Mouse (Mus musculus) 416B (cell line): Measurements from ENCODE around the gene Acer3.

Experiments used
- DNase-seq: peaks from one replicate; pipeline ENCODE4 v3.0.0; 2011; ENCODE audit warnings: low read depth

Acer3 gene

DNA sequence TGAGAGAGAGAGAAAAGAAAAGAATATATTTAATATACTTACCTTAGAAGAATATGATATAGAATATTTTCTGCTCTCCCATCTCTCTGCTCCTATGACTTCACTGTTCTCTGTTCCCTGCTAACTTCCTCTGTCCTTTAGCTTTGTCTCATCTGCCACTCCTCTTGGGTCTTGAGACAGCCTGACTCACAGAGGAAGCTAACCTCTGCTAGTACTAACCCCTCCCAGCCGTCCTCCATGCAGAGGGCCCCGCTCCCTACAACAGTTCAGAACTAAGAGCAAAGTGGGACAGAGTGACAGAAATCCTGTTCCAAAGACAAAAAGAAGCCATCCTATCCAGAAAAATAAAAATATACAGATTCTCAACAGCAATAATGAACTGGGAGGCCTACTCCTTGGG, at the start of gene Acer3:
Gene Acer3 (minus strand): TSS at position 126 of the 400 bp plus-strand sequence.
- peak; percentile 32 for DNase-seq

DNA sequence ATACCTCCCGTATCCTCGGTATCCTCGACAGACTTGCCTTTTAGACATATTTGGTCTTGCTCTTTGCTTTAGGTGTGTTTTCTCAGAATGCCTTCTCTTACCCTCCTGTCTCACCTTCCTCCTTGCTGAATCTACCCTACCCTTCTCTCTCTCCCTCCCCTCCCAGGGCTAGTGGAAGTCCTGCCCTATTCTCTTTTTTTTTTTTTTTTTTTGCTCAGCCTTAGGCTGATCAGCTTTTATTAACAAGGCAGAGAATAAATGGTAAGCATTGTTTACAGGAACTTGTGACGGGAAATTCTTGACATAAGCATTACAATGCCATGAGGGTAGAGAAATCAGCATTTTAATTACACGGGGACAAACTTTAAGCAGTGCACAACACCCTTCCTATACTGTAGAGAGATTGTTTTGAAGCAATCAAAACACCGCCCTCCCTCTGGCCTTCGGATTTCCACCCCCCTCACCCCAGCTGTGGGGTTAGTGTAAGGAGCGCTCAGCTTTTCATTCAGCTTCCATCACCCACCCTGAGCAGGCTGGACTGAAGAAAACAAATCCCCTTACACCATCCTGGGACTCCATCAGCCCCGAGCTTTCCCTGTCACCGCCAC, 48.9 kb upstream of the Acer3 start:
- DNase-seq, result no peak

DNA sequence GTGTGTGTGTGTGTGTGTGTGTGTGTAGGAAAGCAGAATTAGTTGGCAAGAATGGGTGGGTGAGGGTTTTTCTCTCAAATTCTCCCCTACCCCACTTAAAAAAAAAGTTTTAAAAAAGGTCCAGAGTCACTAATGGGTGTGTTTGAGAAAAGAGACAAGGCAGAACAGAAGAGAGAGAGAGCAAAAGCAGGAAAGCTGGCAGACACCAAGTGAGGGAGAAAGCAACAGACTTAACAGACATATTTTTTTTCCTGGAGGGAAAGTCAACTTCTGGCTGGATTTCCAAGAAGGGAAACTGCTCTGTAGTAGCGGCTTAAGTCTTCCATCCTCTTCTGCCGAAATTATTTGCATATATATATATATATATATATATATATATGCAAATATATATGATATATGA, 40.7 kb upstream of the Acer3 start:
- DNase-seq, result no peak

DNA sequence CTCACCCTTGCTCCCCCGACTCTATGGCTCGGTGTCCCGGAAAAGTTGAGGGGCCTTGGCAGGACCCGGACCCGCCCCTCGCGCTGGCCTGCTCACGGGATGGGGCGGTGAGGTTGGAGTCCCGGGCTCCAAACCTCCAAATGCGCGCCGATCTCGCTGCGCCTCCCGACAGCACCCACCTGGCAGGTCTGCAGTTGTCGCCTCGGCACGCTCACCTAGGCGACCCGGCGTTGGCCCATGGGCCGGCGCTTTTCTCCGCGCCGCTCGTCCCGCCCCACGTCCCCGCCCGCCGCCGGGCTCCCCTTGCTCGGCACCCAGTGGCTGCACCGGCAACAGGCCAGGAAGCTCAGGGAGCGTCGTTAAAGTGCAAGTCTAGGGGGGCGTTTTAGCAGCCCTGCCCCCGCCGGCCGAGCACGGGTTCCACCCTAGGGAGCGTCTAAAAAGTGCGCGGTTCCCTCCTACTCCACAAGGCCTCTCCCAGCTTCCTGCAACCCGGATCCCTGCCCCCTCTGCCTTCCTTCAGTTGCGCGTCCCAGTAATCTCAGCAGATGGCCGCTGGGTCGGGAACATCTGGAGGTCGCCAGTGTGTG, 40.1 kb upstream of the Acer3 start, which contains the start of gene Tsku:
Gene Tsku (minus strand): TSS at position 266 of the 590 bp plus-strand sequence.
- peak; percentile 64 for DNase-seq

DNA sequence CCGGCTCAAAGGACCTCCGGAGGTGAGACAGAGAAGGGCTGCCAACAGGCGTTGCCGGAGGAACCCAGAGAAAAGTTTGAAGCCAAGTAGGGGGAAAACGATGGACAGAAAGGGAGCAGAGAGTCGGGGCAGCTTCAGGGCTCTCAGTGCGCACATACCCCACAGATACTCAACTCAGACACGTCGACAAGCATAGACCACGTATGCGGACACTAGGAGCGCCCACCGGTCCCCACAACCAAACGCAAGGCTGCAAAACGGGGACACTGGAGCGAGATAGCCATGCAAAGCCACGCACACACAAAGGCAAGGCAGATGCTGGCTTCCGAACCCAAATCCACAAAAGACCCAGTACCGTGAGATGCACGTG, 39.6 kb upstream of the Acer3 start:
- DNase-seq, result no peak

DNA sequence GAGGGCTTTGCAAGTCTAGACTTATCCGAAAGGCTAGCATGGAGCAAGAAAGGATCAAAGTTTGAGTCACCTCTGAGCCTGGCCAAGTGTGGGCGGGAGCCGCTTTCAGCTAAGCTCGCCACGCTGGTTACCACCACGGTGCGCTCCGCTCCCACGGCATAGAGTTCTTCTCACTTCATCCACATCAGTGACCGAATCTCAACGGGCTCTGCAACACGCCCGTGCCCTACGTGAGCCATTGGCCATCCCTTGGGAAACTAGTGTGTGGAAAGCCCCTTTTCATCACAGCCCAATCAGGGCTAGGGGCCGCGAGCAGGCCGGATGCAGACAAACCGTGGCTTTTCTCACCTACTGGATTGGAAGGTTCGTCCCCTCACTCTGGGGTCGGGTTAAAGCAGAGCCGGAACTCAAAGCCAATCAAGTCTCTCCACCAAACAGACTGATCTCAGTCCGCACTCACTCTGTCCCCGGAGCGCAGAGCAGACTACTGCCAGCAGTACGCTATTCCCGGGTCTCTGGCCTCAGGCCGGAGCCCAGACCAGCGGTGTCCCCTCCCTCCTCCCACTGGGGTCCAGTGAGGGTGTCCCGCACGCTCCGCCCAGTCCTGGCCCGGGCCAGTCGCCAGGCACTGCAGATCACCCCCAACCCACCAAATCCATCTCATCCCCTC, 39.1 kb upstream of the Acer3 start:
- no peak for DNase-seq

DNA sequence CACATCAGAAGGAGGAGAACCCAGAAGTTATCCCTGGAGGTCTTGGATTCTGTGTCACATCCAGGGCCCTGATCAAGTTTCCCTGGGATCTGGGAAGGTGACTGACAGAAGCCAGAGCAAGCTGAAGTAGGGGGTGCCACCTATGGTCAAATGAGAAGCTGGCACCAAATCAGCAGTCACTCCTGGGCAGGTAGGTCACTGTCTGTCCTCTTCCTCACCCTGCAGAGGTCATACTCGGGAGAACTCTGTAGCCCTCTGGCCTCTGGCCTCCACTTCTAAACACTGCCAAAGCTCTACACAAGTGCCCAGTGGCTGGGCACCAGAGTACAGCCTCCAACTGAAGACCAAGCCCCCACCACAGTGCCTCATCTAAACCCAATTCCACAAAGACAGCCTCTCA, 37.0 kb upstream of the Acer3 start:
- DNase-seq, result no peak

DNA sequence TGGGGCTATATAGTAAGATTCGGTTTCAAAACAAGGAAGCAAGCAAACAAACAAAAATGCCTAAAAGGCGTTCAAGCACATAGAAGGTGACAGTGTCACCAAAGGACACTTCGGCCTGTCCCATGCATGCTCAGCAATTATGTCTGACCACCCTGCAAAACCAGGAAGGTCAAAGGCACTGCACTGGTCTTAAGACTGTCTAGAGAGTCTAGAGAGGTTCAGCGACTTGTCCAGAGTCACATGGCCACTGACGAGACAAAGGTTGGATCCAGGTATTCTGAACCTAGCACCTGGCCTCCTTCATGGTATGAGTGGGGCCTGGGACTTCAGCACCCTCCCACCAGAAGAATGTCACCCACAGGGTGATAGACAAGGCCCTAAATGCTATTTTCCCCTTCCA, 36.3 kb upstream of the Acer3 start:
- no peak for DNase-seq

DNA sequence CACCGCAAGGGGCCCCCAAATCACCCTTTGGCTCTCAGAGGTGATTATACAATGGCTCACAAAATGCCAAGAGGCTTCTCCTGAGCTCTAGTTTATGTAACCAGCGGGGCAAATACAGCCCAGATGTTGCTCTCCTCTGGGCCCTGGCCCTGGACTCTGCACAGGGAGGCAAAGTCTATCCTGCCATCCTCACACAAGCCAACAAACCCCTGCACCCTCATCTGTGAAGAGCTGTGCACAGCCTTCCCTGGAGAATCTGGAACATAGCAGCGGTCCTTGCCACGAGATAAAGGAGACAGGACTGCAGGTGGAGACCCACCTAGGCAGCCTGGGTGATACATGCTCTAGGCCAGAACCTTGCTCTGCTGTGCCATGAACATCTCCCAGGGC, 33.9 kb upstream of the Acer3 start:
- DNase-seq, result no peak

DNA sequence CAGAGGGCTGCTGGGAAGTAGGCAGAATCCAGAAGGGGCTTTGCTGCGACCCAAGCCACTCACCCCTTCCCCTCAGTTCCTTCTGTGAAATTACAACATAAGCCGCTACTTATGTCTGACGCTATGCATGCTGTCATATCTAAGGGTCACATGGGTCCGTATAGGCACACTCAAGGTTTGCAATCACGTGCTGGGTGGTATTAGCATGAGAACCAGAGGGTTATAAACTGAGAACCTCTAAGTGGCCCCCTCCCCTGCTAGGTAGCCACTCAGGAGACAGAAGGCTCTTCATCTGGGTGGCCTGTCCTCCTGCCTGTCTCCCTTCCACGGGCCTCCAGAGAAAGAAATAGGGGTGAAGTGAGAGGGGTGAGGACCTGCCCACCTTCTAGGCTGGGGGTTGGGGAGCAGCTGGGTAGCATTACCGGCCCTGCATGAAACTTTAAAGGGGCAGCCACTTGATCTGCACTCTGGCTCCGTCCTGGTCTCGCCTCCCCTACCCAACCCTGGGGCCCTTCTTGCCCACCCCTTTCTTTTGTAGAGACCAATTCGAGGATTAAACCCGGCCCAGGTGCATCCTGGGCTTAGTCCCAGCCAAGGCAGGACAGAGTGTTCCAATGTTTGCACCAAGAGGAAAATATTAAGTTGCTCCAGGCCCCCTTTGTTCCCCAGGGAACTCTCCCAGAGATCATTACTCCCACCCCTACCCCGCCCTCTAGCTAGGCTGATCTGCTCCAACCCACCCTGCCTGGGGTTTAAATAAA, 33.3 kb upstream of the Acer3 start:
- DNase-seq, result no peak

DNA sequence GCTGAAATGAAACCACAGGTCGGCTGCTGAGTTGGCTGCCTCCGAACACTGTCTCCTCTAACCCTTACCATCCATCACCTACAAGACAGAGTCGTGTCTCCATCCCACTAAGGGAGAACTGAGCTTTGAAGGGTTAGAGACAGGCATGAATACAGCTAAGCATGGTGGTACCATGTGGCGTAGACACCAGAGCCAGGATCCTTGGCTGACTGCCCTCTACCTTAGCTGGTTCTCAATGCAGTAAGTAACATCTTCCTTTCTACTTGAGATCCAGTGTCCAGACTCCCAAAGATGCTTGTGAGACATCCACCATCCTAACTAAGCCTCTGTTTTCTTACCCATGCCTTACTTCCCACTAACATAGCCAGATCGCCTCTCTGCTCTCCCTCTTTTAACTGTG, 32.6 kb upstream of the Acer3 start:
- DNase-seq, result no peak

DNA sequence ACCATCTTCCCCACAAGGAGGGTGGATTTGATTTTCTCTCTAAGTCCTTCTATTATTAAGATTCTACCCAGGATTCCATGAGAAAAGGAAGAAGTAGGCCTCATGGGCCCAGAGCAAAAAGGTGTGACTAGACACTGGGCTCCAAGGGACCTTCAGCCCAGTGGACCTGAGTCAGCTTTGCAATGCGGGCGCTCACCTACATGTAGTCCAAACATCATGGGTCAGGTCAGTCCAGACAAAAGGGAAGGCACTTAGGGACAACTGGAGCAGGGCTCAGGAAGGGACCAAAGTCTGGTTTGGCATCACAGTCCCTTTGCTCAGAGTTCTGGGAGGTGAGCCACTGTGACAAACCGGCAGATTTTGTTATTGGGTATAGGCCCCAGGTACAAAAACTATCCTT, 30.5 kb upstream of the Acer3 start:
- DNase-seq, result no peak

DNA sequence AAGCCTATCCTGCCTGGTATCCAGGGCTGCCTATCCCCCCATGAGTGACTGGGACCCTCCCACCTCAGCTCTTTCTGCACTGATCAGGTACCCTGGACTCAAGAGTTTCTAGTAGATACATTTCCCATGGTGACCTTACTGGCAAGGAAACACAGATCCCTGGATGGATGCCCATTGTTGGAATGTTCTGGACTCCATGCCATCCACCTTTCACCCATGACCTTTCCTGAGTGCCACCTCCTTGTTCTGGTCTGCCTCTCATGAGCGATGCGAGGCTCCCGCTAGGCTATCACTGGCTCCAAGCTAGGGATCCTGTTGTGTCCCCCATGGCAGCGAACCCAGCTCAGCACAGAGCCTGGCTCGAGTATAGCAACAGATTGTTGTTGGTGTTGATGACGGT, 28.8 kb upstream of the Acer3 start:
- DNase-seq, result no peak

DNA sequence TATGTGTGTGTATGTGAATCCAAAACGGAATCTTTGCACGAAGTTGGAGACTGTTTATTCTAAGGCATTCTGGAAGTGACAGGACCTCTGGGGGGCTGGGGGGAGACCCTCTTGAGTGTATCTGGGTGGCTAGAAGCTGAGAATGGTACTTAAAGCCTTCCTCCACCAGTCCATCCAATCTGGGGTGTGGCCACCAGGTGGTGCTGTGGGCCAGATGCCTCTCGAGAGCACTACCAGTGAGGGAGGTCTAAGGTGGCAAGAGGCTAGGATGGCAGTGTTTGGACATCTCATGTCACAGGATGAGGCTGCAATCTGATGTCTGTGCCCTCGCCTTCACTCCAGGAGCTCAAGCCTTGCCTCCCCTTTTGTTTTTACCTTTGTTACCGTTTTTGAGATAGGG, 28.1 kb upstream of the Acer3 start:
- DNase-seq, result peak; percentile 79

DNA sequence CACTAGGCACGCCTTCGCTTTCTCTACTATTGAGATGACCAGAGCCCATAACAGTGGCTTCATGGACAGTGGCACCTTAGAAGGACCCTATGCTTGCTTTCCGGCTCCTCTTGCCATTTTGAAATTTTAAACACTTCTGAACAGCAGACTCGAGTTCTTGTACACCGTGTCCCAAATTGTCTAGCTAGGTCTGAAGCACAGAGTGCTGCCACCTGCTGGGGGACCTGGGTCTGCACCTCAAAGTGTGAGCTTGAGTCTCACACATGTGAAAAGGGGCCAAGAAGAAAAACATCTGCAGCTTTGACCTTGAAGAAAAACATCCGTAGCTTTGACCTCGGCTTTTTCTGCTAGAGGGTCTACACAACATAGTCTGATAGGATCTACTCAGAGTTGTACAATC, 27.0 kb upstream of the Acer3 start:
- peak; percentile 76 for DNase-seq

DNA sequence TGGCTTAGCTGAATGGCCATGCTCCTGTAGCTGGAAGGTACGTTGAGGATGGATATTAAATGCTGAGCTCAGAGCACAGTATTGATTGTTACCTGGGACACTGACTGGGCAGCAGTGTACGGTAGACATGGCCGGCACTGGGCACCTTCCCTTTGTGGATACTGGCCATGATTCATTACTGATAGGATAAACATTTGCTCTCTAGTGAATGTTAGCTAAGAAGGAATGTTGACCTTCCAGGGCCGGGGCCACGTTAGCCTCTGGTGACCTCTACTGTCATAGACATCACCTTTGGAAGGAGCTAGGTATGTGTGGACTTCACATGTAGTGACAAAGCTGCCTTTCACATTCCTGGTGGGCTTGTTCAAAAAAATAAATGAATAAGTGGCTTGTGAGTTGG, 26.5 kb upstream of the Acer3 start:
- no peak for DNase-seq

DNA sequence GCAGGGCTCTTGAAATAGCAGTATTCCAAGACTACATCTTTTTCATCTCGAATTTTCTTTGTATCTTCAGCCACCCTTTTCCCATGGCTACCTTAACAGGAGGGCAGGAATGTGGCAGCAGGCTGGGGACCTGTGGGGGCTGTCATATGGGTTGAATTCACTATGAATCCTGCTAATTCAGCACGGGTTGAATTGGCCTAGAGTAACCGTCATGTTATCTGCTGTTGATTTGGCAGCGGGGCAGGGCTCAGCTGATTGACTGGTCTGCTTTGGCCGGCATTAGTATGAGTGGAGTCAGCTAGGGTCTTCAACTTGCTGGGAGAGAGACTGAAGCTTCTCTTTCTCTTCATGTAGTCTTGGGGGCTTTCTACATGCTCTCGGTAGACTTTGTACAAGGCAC, 24.0 kb upstream of the Acer3 start:
- DNase-seq, result no peak

DNA sequence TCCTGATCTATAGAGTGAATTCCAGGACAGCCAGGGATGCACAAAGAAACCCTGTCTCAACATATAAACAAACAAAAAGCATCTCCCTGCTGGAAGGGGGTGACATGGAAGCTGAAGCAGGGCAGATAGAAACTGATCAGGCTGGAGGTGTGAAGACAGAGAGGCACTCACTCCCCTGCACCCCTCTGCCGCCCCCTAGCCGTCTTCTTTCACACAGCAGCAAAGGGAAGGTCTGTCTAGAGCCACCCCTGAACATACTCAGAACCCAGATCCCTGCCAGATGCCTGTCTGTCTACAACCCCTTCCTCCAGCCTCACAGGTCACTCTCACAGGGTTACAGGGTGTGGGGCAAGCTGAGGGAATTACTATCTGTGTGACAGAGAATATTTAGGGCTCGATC, 23.4 kb upstream of the Acer3 start:
- DNase-seq, result peak; percentile 61

DNA sequence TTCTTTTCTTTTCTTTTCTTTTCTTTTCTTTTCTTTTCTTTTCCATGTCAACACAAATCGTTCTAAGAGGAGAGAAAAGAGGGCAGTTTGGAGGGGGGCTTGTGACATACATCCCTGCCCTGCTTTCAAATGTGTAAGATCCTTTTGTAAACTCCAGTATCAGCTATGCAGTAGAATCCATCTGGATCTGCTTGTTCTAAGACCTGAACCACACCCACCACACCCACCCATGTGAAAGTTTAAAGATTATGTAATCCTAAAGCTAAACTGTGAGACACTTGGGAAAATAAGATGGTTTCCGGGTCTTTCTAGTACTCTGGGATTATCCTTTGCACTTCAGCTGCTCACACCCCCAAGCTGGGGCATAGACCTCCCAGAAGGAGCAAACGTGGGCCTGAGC, 21.2 kb upstream of the Acer3 start:
- DNase-seq, result no peak

DNA sequence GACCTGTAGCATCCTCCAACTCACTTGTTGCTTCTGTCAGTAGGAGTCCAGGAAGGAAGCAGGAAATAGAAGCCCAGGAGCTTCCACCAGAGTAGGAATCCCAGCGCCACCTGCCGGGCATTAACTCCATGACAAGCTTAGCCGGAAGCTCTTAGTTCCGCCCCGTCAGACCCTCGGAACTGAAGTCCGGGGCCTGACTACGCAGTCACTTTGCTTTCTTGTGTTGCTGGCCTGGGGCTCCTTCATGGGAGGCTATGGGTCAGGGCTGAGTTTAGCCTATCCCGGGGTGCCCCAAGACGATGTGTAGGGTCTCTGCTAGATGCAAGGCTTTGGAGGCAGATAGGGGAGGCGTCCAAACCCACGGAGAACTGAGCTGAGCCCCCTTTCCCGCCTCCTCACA, 20.5 kb upstream of the Acer3 start:
- DNase-seq, result peak; percentile 85

DNA sequence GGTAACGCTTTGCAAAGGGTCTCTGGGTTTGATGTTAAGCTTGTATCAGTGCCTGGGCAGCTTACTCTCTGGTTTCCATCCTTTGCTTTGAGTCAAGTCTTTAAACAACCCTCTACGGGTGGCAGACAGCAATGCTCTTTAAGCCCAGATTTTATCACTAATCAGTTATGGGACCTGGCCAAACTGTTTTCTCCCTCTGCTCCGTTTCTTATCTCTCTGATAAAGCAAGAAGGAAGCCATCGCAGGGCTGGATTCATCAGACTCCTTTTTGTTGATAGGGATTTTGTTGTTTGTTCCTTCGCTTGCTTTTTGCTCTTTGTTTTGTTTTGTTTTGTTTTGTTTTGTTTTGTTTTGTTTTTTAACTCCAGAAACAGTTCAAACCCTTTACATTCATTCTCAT, 19.3 kb upstream of the Acer3 start:
- no peak for DNase-seq

DNA sequence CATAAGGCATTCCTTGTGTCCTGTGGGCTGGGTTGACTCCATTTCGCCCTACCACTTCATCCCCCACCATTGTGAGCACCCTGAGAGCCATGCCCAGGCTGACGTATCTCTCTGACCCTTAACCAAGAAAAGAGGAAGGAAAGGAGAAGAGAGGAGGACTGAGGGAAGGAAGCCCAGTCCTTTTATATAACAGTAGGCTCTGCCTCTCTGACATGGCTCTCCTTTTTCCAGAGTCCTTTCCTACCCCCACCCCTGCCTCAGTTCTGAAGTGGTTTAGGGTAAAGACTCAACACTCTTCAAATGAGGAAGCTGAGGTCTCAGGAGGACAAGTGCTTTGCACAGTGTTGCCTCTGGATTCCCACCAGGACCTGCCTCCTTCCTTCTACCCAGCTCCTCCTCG, 13.0 kb upstream of the Acer3 start:
- DNase-seq, result peak; percentile 41

DNA sequence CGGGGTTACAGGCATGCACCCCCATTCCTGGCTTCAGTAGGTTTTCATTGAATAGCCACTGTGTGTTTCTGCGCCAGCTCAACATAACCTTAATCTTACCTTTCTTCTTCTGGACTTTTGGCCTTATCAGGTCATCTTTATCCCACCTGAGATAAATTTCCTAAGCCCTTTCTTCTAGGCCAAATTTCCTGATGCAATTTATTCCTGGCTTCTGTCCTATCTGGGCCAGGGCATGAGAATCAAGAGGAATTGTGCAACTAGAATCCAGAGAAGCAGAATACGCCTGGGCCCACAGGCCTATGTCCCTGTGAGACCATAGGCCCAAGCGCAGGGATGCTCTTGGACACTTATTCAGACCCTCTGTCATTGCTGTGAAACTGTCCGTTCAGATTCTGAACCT, 12.5 kb upstream of the Acer3 start:
- no peak for DNase-seq
